Mouse (Mus musculus) liver, embryonic 14.5 days (tissue): ENCODE results near the gene Pmpca. TPM values are rescaled to one million over a fixed set of nuclear protein-coding genes. Genes with fewer than 3 reads are reported as not detected.
A peak's percentile ranks its signal among the peaks of the same experiment; 100 is the strongest.

Experiments used
- ATAC-seq: fragments of 200-750 bp; cut with Nextera tagmentation; 2 replicates; pipeline ENCODE4 v1.8.0; 2017; ENCODE audit warnings: moderate number of reproducible peaks, mild to moderate bottlenecking, moderate library complexity; ENCODE audit not compliant: insufficient read depth
- DNase-seq, 3 experiments: peaks; one replicate each; pipeline ENCODE4 v3.0.0-alpha.2; 2012 to 2013; ENCODE audit warnings: low read depth in 3 of 3, low spot score in 3 of 3
- H3K27ac ChIP-seq: fragments of 300-500 bp; sonication (generic); 2 replicates; pipeline ENCODE4 v1.5.1; 2014; ENCODE audit warnings: moderate library complexity, mild to moderate bottlenecking, control low read depth, inconsistent platforms
- H3K27me3 ChIP-seq: fragments of 300-500 bp; sonication (generic); 2 replicates; pipeline ENCODE4 v1.6.1; 2014; ENCODE audit warnings: mild to moderate bottlenecking, low read length, moderate library complexity; ENCODE audit not compliant: control insufficient read depth, insufficient read depth
- H3K36me3 ChIP-seq: fragments of 300-500 bp; sonication (generic); replicated peaks from 2 replicates; pipeline ENCODE4 v1.6.1; 2014; ENCODE audit warnings: low read depth; ENCODE audit not compliant: control insufficient read depth, insufficient read depth
- H3K4me1 ChIP-seq, 2 experiments: fragments of 200-500 bp in 1 of 2; fragments of 300-500 bp in 1 of 2; sonication (generic) in 1 of 2; replicated peaks; 2 replicates each; pipeline ENCODE4 v1.6.1; 2012 to 2014; ENCODE audit warnings: antibody characterized with exemption in 1 of 2, inconsistent platforms in 1 of 2, low read length in 1 of 2; ENCODE audit not compliant: control insufficient read depth in 2 of 2, insufficient read depth in 2 of 2
- H3K4me2 ChIP-seq: fragments of 300-500 bp; sonication (generic); 2 replicates; pipeline ENCODE4 v1.6.1; 2014; ENCODE audit warnings: low read depth, mild to moderate bottlenecking, control low read depth, moderate library complexity
- H3K4me3 ChIP-seq, 2 experiments: fragments of 200-500 bp in 1 of 2; fragments of 300-500 bp in 1 of 2; sonication (generic) in 1 of 2; 2 replicates each; pipeline ENCODE4 v1.5.1; 2012 to 2014; ENCODE audit warnings: low read depth in 2 of 2, low read length in 2 of 2, mild to moderate bottlenecking in 2 of 2, control low read depth in 1 of 2, inconsistent platforms in 1 of 2, moderate library complexity in 1 of 2; ENCODE audit not compliant: insufficient read depth in 1 of 2
- H3K9ac ChIP-seq: fragments of 300-500 bp; sonication (generic); replicated peaks from 2 replicates; pipeline ENCODE4 v1.6.1; 2014; ENCODE audit warnings: mild to moderate bottlenecking, control low read depth, moderate library complexity
- H3K9me3 ChIP-seq: fragments of 300-500 bp; sonication (generic); 2 replicates; pipeline ENCODE4 v1.6.1; 2016; ENCODE audit warnings: low read length, mixed read lengths; ENCODE audit not compliant: control insufficient read depth
- CTCF ChIP-seq: IDR thresholded peaks from 2 replicates; pipeline ENCODE4 v1.5.1; 2016; ENCODE audit warnings: antibody characterized with exemption, low read depth, control low read depth
- EP300 ChIP-seq: IDR thresholded peaks from 2 replicates; pipeline ENCODE4 v1.6.1; 2016; ENCODE audit warnings: antibody characterized with exemption, low read depth
- WGBS: fragments of 180-500 bp; shearing (Covaris S2); extraction: QIAGEN DNeasy Blood & Tissue Kit; methylation state at CpG from one replicate; pipeline ENCODE4 v1.1.7; 2014; ENCODE audit not compliant: insufficient replicate concordance; 5-methylcytosine and 5-hydroxymethylcytosine counted together
- polyA plus RNA-seq, 2 experiments: library from polyadenylated mRNA; depleted of rRNA in 1 of 2; stranded (reverse) in 1 of 2; unstranded in 1 of 2; fragments of >200 nt; fragmentation: Nextera tagmentation in 1 of 2; extraction: Ambion mirVana in 1 of 2; gene quantifications; 2 replicates each; pipeline versions ENCODE4 v1.2.1 to v1.2.3; 2012 to 2014

The Pmpca gene
- polyA plus RNA-seq, 2 experiments, result 41.8 to 45.5 TPM

- WGBS, result 67% methylated on average over 4 of the region's 4 CpGs
- no peak overlapping the region for H3K4me3 ChIP-seq
- peaks cover 21% of the 10 kb centered on the region for H3K36me3 ChIP-seq
- no peak overlapping the region for H3K9ac ChIP-seq
- 0 out of 2 replicates have a peak overlapping the region, but pooled peaks have one; percentile 11 for H3K4me2 ChIP-seq
- TF ChIP-seq CTCF (no peak), EP300 (no peak)
- H3K27me3 ChIP-seq, result no peaks in the 10 kb centered on the region
- DNase-seq (no peak), ATAC-seq (no peak)
- no peaks in the 10 kb centered on the region for H3K9me3 ChIP-seq
- no peak overlapping the region for H3K27ac ChIP-seq
- 0 out of 4 replicates have a peak, but pooled peaks cover 0 to 4% of the 10 kb centered on the region in 2 experiments for H3K4me1 ChIP-seq
Observed at GRCm38 (mm10) chr2:26437221-26437620, 48.1 kb downstream of the Pmpca start.

GRCm38 (mm10) chr2:26438373-26438772, 49.2 kb downstream of the Pmpca start:
- WGBS, result 80% methylated on average over 7 of the region's 7 CpGs
- Histone ChIP-seq H3K4me1 (0 out of 4 replicates have a peak, but pooled peaks cover under 1 to 4% of the 10 kb centered on the region in 2 experiments), H3K9ac (no peak overlapping the region), H3K4me2 (no peak overlapping the region), H3K27ac (no peak overlapping the region), H3K9me3 (no peaks in the 10 kb centered on the region), H3K36me3 (peaks cover 17% of the 10 kb centered on the region), H3K4me3 (no peak overlapping the region), H3K27me3 (no peaks in the 10 kb centered on the region)
- DNase-seq (no peak), ATAC-seq (no peak)
- TF ChIP-seq EP300 (no peak), CTCF (no peak)

DNA sequence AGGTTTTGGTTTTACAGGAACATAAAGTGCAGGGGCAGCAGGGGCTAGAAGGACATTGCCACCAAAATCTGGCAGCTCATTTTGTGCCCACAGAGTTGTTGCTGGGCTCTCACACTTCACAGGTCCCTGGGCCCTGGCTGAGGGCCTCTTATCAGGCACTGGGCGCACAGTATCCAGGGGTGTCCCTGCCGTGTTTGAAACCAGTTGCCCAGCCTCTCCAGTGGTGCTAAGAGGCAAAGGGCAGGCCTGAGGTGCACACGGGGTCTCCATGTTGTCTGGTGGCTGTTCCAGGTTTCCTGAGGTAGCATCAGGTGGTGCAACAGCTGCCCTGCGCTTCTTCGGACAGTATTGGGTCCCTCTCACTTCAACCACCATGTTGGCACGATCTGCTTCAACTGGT, 50.5 kb downstream of the Pmpca start:
- Histone ChIP-seq H3K36me3 (peaks cover 17% of the 10 kb centered on the region), H3K27ac (no peak overlapping the region), H3K4me3 (no peak overlapping the region), H3K4me1 (peaks cover 10 to 11% of the 10 kb centered on the region in 2 experiments), H3K27me3 (no peaks in the 10 kb centered on the region), H3K9me3 (no peaks in the 10 kb centered on the region), H3K4me2 (no peak overlapping the region), H3K9ac (no peak overlapping the region)
- ATAC-seq (no peak), DNase-seq (no peak)
- WGBS, result 76% methylated on average over 6 of the region's 6 CpGs
- TF ChIP-seq CTCF (no peak), EP300 (no peak)

DNA sequence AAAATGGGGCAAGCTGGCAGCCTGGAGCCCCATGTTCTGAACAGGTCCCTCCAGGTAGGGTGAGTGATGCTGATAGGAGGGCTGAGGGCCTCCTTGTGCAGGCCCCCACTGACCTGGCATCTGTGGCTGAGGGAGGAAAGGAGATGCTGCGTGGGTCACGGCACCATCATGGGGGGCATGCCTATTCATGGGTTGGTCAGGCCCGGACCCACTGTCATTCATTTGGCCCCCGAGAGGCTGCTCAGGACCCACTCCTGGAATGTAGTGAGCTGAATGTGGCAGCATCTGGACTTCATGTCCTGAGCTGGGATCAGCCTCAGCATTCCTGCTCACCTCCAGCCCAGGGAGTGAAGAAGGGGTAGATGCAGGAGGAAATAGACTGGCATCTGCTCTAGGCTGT, 52.1 kb downstream of the Pmpca start:
- WGBS, result 80% methylated on average over 4 of the region's 4 CpGs
- H3K36me3 ChIP-seq, result peaks cover 17% of the 10 kb centered on the region
- H3K9ac ChIP-seq, result no peak overlapping the region
- no peak overlapping the region for H3K27ac ChIP-seq
- no peak for TF ChIP-seq EP300
- TF ChIP-seq CTCF, result no peak
- peaks cover 10 to 11% of the 10 kb centered on the region in 2 experiments for H3K4me1 ChIP-seq
- no peak for ATAC-seq
- DNase-seq, result no peak
- H3K4me2 ChIP-seq, result no peak overlapping the region
- H3K4me3 ChIP-seq, result no peak overlapping the region
- no peaks in the 10 kb centered on the region for H3K9me3 ChIP-seq
- H3K27me3 ChIP-seq, result no peaks in the 10 kb centered on the region

- ATAC-seq, result no peak
- Histone ChIP-seq H3K9ac (no peak overlapping the region), H3K4me1 (peaks cover 13% of the 10 kb centered on the region in 2 experiments), H3K27me3 (no peaks in the 10 kb centered on the region), H3K4me3 (no peak overlapping the region), H3K4me2 (no peak overlapping the region), H3K27ac (no peak overlapping the region), H3K36me3 (peaks cover 17% of the 10 kb centered on the region), H3K9me3 (no peaks in the 10 kb centered on the region)
- DNase-seq, result no peak
- WGBS, result 78% methylated on average over 5 of the region's 5 CpGs
- TF ChIP-seq EP300, result no peak
- no peak for TF ChIP-seq CTCF
Observed at GRCm38 (mm10) chr2:26441688-26442087, 52.5 kb downstream of the Pmpca start.
